Mouse (Mus musculus) neural tube, embryonic 15.5 days (tissue): ENCODE data around the gene Secisbp2l. TPM values are rescaled to one million over a fixed set of nuclear protein-coding genes. Genes with fewer than 3 reads are reported as not detected.

ENCODE experiments used
- ATAC-seq: fragments of 200-750 bp; cut with Nextera tagmentation; 2 replicates; pipeline ENCODE4 v1.8.0; 2017; ENCODE audit warnings: mild to moderate bottlenecking, moderate TSS enrichment, moderate library complexity; ENCODE audit not compliant: low FRiP score
- H3K27ac ChIP-seq: fragments of 300-500 bp; sonication (generic); replicated peaks from 2 replicates; pipeline ENCODE4 v1.5.1; 2015; ENCODE audit warnings: mild to moderate bottlenecking, inconsistent platforms
- H3K27me3 ChIP-seq: fragments of 300-500 bp; sonication (generic); replicated peaks from 2 replicates; pipeline ENCODE4 v1.6.1; 2015; ENCODE audit warnings: inconsistent platforms
- H3K36me3 ChIP-seq: fragments of 300-500 bp; sonication (generic); 2 replicates; pipeline ENCODE4 v1.6.1; 2015; ENCODE audit warnings: inconsistent platforms
- H3K4me1 ChIP-seq: fragments of 300-500 bp; sonication (generic); 2 replicates; pipeline ENCODE4 v1.6.1; 2015; ENCODE audit warnings: inconsistent platforms
- H3K4me2 ChIP-seq: fragments of 300-500 bp; sonication (generic); 2 replicates; pipeline ENCODE4 v1.6.1; 2015; ENCODE audit warnings: inconsistent platforms, mild to moderate bottlenecking, moderate library complexity
- H3K4me3 ChIP-seq: fragments of 300-500 bp; sonication (generic); replicated peaks from 2 replicates; pipeline ENCODE4 v1.5.1; 2015; ENCODE audit warnings: mild to moderate bottlenecking, inconsistent platforms
- H3K9ac ChIP-seq: fragments of 300-500 bp; sonication (generic); replicated peaks from 2 replicates; pipeline ENCODE4 v1.6.1; 2015; ENCODE audit warnings: mild to moderate bottlenecking, inconsistent platforms
- H3K9me3 ChIP-seq: fragments of 300-500 bp; sonication (generic); replicated peaks from 2 replicates; pipeline ENCODE4 v1.6.1; 2016; ENCODE audit warnings: inconsistent platforms
- WGBS: fragments of 180-500 bp; shearing (Covaris S2); methylation state at CpG from one replicate; pipeline ENCODE4 v1.1.7; 2015; ENCODE audit warnings: mixed read lengths; 5-methylcytosine and 5-hydroxymethylcytosine counted together
- polyA plus RNA-seq: library from polyadenylated mRNA; unstranded; fragments of >200 nt; fragmentation: Nextera tagmentation; extraction: Ambion mirVana; gene quantifications from 2 replicates; pipeline ENCODE4 v1.2.1, GENCODE M21; 2015

Gene Secisbp2l
- polyA plus RNA-seq, 1 experiment from 2014 or later, result 26.1 TPM

GRCm38 (mm10) chr2:125702851-125703250 lies 79.8 kb downstream of the Secisbp2l start:
- H3K4me1 ChIP-seq, result no peaks in the 10 kb centered on the region; the same call in 1 of the 2 replicates
- H3K4me2 ChIP-seq, result no peak overlapping the region
- no peak overlapping the region for H3K4me3 ChIP-seq
- no peaks in the 10 kb centered on the region for H3K36me3 ChIP-seq
- no peaks in the 10 kb centered on the region for H3K9me3 ChIP-seq
- no peak overlapping the region for H3K27ac ChIP-seq
- H3K27me3 ChIP-seq, result no peaks in the 10 kb centered on the region
- no peak for ATAC-seq
- WGBS, result 89% methylated on average over 2 of the region's 2 CpGs
- no peak overlapping the region for H3K9ac ChIP-seq

GRCm38 (mm10) chr2:125701606-125702005 lies 81.1 kb downstream of the Secisbp2l start:
- H3K9ac ChIP-seq, result no peak overlapping the region
- no peak overlapping the region for H3K27ac ChIP-seq
- H3K4me2 ChIP-seq, result no peak overlapping the region
- WGBS, result 90% methylated on average over 2 of the region's 2 CpGs
- H3K36me3 ChIP-seq, result no peaks in the 10 kb centered on the region
- ATAC-seq, result no peak
- no peaks in the 10 kb centered on the region for H3K27me3 ChIP-seq
- H3K4me3 ChIP-seq, result no peak overlapping the region
- H3K9me3 ChIP-seq, result no peaks in the 10 kb centered on the region
- H3K4me1 ChIP-seq, result no peaks in the 10 kb centered on the region; the same call in 1 of the 2 replicates

- ATAC-seq, result no peak
- 50% methylated on average over 2 of the region's 2 CpGs for WGBS
- Histone ChIP-seq H3K4me1 (0 out of 2 replicates have a peak, but pooled peaks cover 2% of the 10 kb centered on the region), H3K4me2 (no peak overlapping the region), H3K9me3 (no peaks in the 10 kb centered on the region), H3K4me3 (no peak overlapping the region), H3K27me3 (no peaks in the 10 kb centered on the region), H3K27ac (0 out of 2 replicates have a peak overlapping the region, but pooled peaks have one; percentile 3), H3K9ac (no peak overlapping the region), H3K36me3 (no peaks in the 10 kb centered on the region)
Measured at GRCm38 (mm10) chr2:125696219-125696618, 86.5 kb downstream of the Secisbp2l start.

GRCm38 (mm10) chr2:125694798-125695197 lies 87.9 kb downstream of the Secisbp2l start:
- no peak overlapping the region for H3K4me2 ChIP-seq
- WGBS, result 93% methylated on average over 2 of the region's 2 CpGs

GRCm38 (mm10) chr2:125692010-125692409 lies 90.7 kb downstream of the Secisbp2l start:
- Histone ChIP-seq H3K27me3 (no peaks in the 10 kb centered on the region), H3K9me3 (no peaks in the 10 kb centered on the region), H3K27ac (no peak overlapping the region), H3K9ac (no peak overlapping the region), H3K4me1 (0 out of 2 replicates have a peak, but pooled peaks cover 2% of the 10 kb centered on the region), H3K36me3 (no peaks in the 10 kb centered on the region), H3K4me3 (no peak overlapping the region), H3K4me2 (no peak overlapping the region)
- 95% methylated on average over 2 of the region's 2 CpGs for WGBS
- no peak for ATAC-seq

More at GRCm38 (mm10) chr2:125694798-125695197, 87.9 kb downstream of the Secisbp2l start:
- Histone ChIP-seq H3K27ac (no peak overlapping the region), H3K36me3 (no peaks in the 10 kb centered on the region), H3K4me1 (0 out of 2 replicates have a peak, but pooled peaks cover 2% of the 10 kb centered on the region), H3K9me3 (no peaks in the 10 kb centered on the region), H3K4me3 (no peak overlapping the region), H3K9ac (no peak overlapping the region), H3K27me3 (no peaks in the 10 kb centered on the region)
- no peak for ATAC-seq

Other genes with a start within 250 kb of the Secisbp2l start
- gene Cep152, start 157.8 kb downstream of the Secisbp2l start, polyA plus RNA-seq, result 2.1 and 2.8 TPM in 2 replicates
- 342 and 377 TPM in 2 replicates for gene Eid1, start 109.8 kb downstream of the Secisbp2l start, polyA plus RNA-seq
- 4.3 and 4.6 TPM in 2 replicates for gene Shc4, start 58.7 kb downstream of the Secisbp2l start, polyA plus RNA-seq
- 34.1 and 37.9 TPM in 2 replicates for gene Galk2, start 76.2 kb upstream of the Secisbp2l start, polyA plus RNA-seq
- gene Cops2, start 76.3 kb upstream of the Secisbp2l start, polyA plus RNA-seq, result 58.0 and 66.4 TPM in 2 replicates